Mouse (Mus musculus) midbrain, embryonic 11.5 days (tissue): ENCODE results near the gene Slc45a3. TPM values are rescaled to one million over a fixed set of nuclear protein-coding genes. Genes with fewer than 3 reads are reported as not detected.

Source experiments
- ATAC-seq: fragments of 200-750 bp; cut with Nextera tagmentation; 2 replicates; pipeline ENCODE4 v1.8.0; 2017; ENCODE audit warnings: moderate TSS enrichment, moderate library complexity; ENCODE audit not compliant: low FRiP score
- DNase-seq: peaks from one replicate; pipeline ENCODE4 v3.0.0; 2015; ENCODE audit warnings: low spot score; ENCODE audit errors: missing footprints
- H3K27ac ChIP-seq: fragments of 300-500 bp; sonication (generic); 2 replicates; pipeline ENCODE4 v1.5.1; 2014; ENCODE audit warnings: low read depth, low read length
- H3K27me3 ChIP-seq: fragments of 300-500 bp; sonication (generic); 2 replicates; pipeline ENCODE4 v1.6.1; 2014; ENCODE audit warnings: mild to moderate bottlenecking, low read length, moderate library complexity, mixed read lengths; ENCODE audit not compliant: control insufficient read depth, insufficient read depth
- H3K36me3 ChIP-seq: fragments of 300-500 bp; sonication (generic); 2 replicates; pipeline ENCODE4 v1.6.1; 2014; ENCODE audit warnings: mild to moderate bottlenecking, low read length, moderate library complexity, mixed read lengths; ENCODE audit not compliant: control insufficient read depth, insufficient read depth
- H3K4me1 ChIP-seq: fragments of 300-500 bp; sonication (generic); 2 replicates; pipeline ENCODE4 v1.6.1; 2014; ENCODE audit warnings: low read length; ENCODE audit not compliant: control insufficient read depth, insufficient read depth
- H3K4me2 ChIP-seq: fragments of 300-500 bp; sonication (generic); 2 replicates; pipeline ENCODE4 v1.6.1; 2014; ENCODE audit warnings: mild to moderate bottlenecking, moderate library complexity
- H3K4me3 ChIP-seq: fragments of 300-500 bp; sonication (generic); 2 replicates; pipeline ENCODE4 v1.5.1; 2014; ENCODE audit warnings: low read depth, low read length
- H3K9ac ChIP-seq: fragments of 300-500 bp; sonication (generic); 2 replicates; pipeline ENCODE4 v1.6.1; 2014; ENCODE audit warnings: low read length
- H3K9me3 ChIP-seq: fragments of 300-500 bp; sonication (generic); 2 replicates; pipeline ENCODE4 v1.6.1; 2016; ENCODE audit warnings: low read length; ENCODE audit not compliant: control insufficient read depth
- WGBS: fragments of 180-500 bp; shearing (Covaris S2); extraction: QIAGEN DNeasy Blood & Tissue Kit; methylation state at CpG from one replicate; pipeline ENCODE4 v1.1.7; 2014; 5-methylcytosine and 5-hydroxymethylcytosine counted together
- polyA plus RNA-seq: library from polyadenylated mRNA; unstranded; fragments of >200 nt; fragmentation: Nextera tagmentation; extraction: Ambion mirVana; gene quantifications from 2 replicates; pipeline ENCODE4 v1.2.1, GENCODE M21; 2014

Slc45a3 gene
- polyA plus RNA-seq, 1 experiment from 2014 or later, result 20.5 TPM

GRCm38 (mm10) chr1:131970661-131971520 lies 8.1 kb downstream of the Slc45a3 start:
- Histone ChIP-seq H3K4me2 (peak overlapping the region; percentile 58), H3K27me3 (no peaks in the 10 kb centered on the region), H3K9me3 (no peaks in the 10 kb centered on the region), H3K4me1 (peaks cover 93% of the 10 kb centered on the region), H3K36me3 (no peaks in the 10 kb centered on the region), H3K27ac (peak overlapping the region; percentile 97), H3K9ac (peak overlapping the region; percentile 75), H3K4me3 (peak overlapping the region; percentile 9; the same call in 1 of the 2 replicates)
- ATAC-seq (peak; percentile 88), DNase-seq (peak; percentile 98)
- 2% methylated on average over 16 of the region's 16 CpGs for WGBS

GRCm38 (mm10) chr1:131971771-131972497 lies 9.2 kb downstream of the Slc45a3 start:
- H3K27me3 ChIP-seq, result no peaks in the 10 kb centered on the region
- peak; percentile 81 for ATAC-seq
- H3K27ac ChIP-seq, result peak overlapping the region; percentile 97
- WGBS, result 3% methylated on average over 15 of the region's 15 CpGs
- peak overlapping the region; percentile 21 for H3K4me3 ChIP-seq
- H3K4me1 ChIP-seq, result peaks cover 91% of the 10 kb centered on the region
- H3K9ac ChIP-seq, result peak overlapping the region; percentile 75
- no peaks in the 10 kb centered on the region for H3K9me3 ChIP-seq
- H3K36me3 ChIP-seq, result no peaks in the 10 kb centered on the region; the same call in 1 of the 2 replicates
- DNase-seq, result peak; percentile 96
- peak overlapping the region; percentile 58 for H3K4me2 ChIP-seq

GRCm38 (mm10) chr1:131972498-131973334 lies 9.9 kb downstream of the Slc45a3 start:
- Histone ChIP-seq H3K4me3 (0 out of 2 replicates have a peak overlapping the region, but pooled peaks have one; percentile 21), H3K4me1 (peaks cover 86% of the 10 kb centered on the region), H3K9ac (peak overlapping the region; percentile 75), H3K9me3 (no peaks in the 10 kb centered on the region), H3K27ac (peak overlapping the region; percentile 97), H3K27me3 (no peaks in the 10 kb centered on the region), H3K4me2 (peak overlapping the region; percentile 58), H3K36me3 (peaks cover 2% of the 10 kb centered on the region)
- ATAC-seq (no peak; the same call in 1 of the 2 replicates), DNase-seq (peak; percentile 96)
- 6% methylated on average over 13 of the region's 13 CpGs for WGBS

- no peak for ATAC-seq
Measured at GRCm38 (mm10) chr1:131973991-131974390, 11.2 kb downstream of the Slc45a3 start.

GRCm38 (mm10) chr1:131976886-131977285 lies 14.1 kb downstream of the Slc45a3 start:
- 94% methylated on average over 5 of the region's 5 CpGs for WGBS

More at GRCm38 (mm10) chr1:131973991-131974390, 11.2 kb downstream of the Slc45a3 start:
- H3K27ac ChIP-seq, result no peak overlapping the region
- WGBS, result 69% methylated on average over 6 of the region's 6 CpGs
- DNase-seq, result no peak
- no peak overlapping the region for H3K4me3 ChIP-seq
- H3K4me2 ChIP-seq, result no peak overlapping the region
- H3K4me1 ChIP-seq, result peaks cover 76% of the 10 kb centered on the region
- no peaks in the 10 kb centered on the region for H3K9me3 ChIP-seq
- H3K27me3 ChIP-seq, result no peaks in the 10 kb centered on the region
- peak overlapping the region; percentile 16; the same call in 1 of the 2 replicates for H3K9ac ChIP-seq
- peaks cover 6% of the 10 kb centered on the region for H3K36me3 ChIP-seq

GRCm38 (mm10) chr1:131980471-131980870 lies 17.7 kb downstream of the Slc45a3 start:
- Histone ChIP-seq H3K27ac (peak overlapping the region; percentile 23; the same call in 1 of the 2 replicates), H3K4me3 (no peak overlapping the region), H3K9ac (no peak overlapping the region), H3K4me2 (no peak overlapping the region), H3K27me3 (no peaks in the 10 kb centered on the region), H3K4me1 (peaks cover 20% of the 10 kb centered on the region), H3K36me3 (peaks cover 6% of the 10 kb centered on the region), H3K9me3 (no peaks in the 10 kb centered on the region)
- WGBS, result 20% methylated on average over 2 of the region's 2 CpGs
- ATAC-seq (no peak), DNase-seq (no peak)

More at GRCm38 (mm10) chr1:131976886-131977285, 14.1 kb downstream of the Slc45a3 start:
- no peak overlapping the region for H3K9ac ChIP-seq
- no peaks in the 10 kb centered on the region for H3K27me3 ChIP-seq
- no peak overlapping the region for H3K27ac ChIP-seq
- H3K36me3 ChIP-seq, result peaks cover 6% of the 10 kb centered on the region
- ATAC-seq (no peak), DNase-seq (no peak)
- peaks cover 52% of the 10 kb centered on the region for H3K4me1 ChIP-seq
- H3K9me3 ChIP-seq, result no peaks in the 10 kb centered on the region
- H3K4me2 ChIP-seq, result no peak overlapping the region
- H3K4me3 ChIP-seq, result no peak overlapping the region

GRCm38 (mm10) chr1:131981378-131982013 lies 18.7 kb downstream of the Slc45a3 start:
- Histone ChIP-seq H3K27ac (no peak overlapping the region), H3K9ac (no peak overlapping the region), H3K4me1 (peaks cover 9% of the 10 kb centered on the region), H3K4me3 (no peak overlapping the region), H3K4me2 (no peak overlapping the region), H3K27me3 (no peaks in the 10 kb centered on the region), H3K36me3 (peaks cover 6% of the 10 kb centered on the region), H3K9me3 (no peaks in the 10 kb centered on the region)
- DNase-seq (peak; percentile 99), ATAC-seq (peak; percentile 75)
- WGBS, result 46% methylated on average over 12 of the region's 12 CpGs

GRCm38 (mm10) chr1:131982907-131983306 lies 20.1 kb downstream of the Slc45a3 start:
- 15% methylated on average over 5 of the region's 5 CpGs for WGBS
- H3K4me2 ChIP-seq, result no peak overlapping the region
- no peak overlapping the region for H3K4me3 ChIP-seq
- peaks cover 2% of the 10 kb centered on the region for H3K36me3 ChIP-seq
- ATAC-seq, result peak; percentile 34; the same call in 1 of the 2 replicates
- peaks cover 5% of the 10 kb centered on the region; the same call in 1 of the 2 replicates for H3K4me1 ChIP-seq
- no peaks in the 10 kb centered on the region for H3K27me3 ChIP-seq
- H3K9ac ChIP-seq, result no peak overlapping the region
- peak; percentile 98 for DNase-seq
- no peak overlapping the region for H3K27ac ChIP-seq
- no peaks in the 10 kb centered on the region for H3K9me3 ChIP-seq
